Comparison of ENCODE assay signal across 8 mouse cellular contexts in the genomic region with DNA sequence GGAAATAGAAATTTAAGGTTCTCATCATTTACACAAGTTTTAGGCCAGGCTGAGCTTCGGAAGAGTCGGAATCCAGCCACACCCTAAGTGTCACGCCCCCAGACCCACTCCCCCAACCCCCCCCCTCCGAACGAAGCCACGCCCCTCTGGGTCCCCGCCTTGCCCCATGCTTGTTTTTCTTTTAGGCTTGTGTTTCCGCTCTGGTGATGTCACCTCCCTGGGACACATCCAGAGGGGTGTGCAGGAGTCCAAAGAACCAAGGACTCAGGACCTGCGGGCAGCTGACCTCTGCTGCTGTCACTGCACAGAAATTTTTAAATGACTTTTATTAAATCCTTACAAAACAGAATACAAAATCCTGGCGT. TPM values are rescaled to one million over a fixed set of nuclear protein-coding genes. Genes with fewer than 3 reads are reported as not detected.
DNase-seq lines count a peak whose midpoint lies in the region; ATAC-seq lines count a peak whose summit lies in the region.

No protein-coding gene starts in this region.

- peaks cover 48% of the 10 kb centered on the region for H3K36me3 ChIP-seq in midbrain, embryonic 13.5 days
- peaks cover 33% of the 10 kb centered on the region for H3K36me3 ChIP-seq in midbrain, embryonic 16.5 days (ENCODE audit: control insufficient read depth, insufficient read depth, low read length)
- H3K36me3 ChIP-seq in limb, embryonic 12.5 days: peaks cover 47% of the 10 kb centered on the region
- H3K36me3 ChIP-seq in neural tube, embryonic 15.5 days: peaks cover 47% of the 10 kb centered on the region
- peaks cover 34% of the 10 kb centered on the region for H3K36me3 ChIP-seq in forebrain, embryonic 16.5 days (ENCODE audit: control insufficient read depth, insufficient read depth)
- H3K36me3 ChIP-seq in forebrain, embryonic 11.5 days (ENCODE audit: control insufficient read depth, insufficient read depth, low read length): peaks cover 14% of the 10 kb centered on the region

- intact Hi-C loops in heart, postnatal 10 days (cut with DNase I): no loop called here

- H3K4me1 ChIP-seq in midbrain, embryonic 13.5 days (replicated peaks): 0 out of 2 replicates have a peak, but pooled peaks cover 7% of the 10 kb centered on the region
- no peaks in the 10 kb centered on the region for H3K4me1 ChIP-seq in midbrain, embryonic 16.5 days (ENCODE audit: control insufficient read depth, insufficient read depth, low read length)
- H3K4me1 ChIP-seq in limb, embryonic 12.5 days (replicated peaks): peaks cover 30% of the 10 kb centered on the region
- peaks cover 17% of the 10 kb centered on the region; the same call in 1 of the 2 replicates for H3K4me1 ChIP-seq in neural tube, embryonic 15.5 days
- H3K4me1 ChIP-seq in forebrain, embryonic 16.5 days (replicated peaks; ENCODE audit: control insufficient read depth, insufficient read depth, low read length): 0 out of 2 replicates have a peak, but pooled peaks cover 4% of the 10 kb centered on the region
- H3K4me1 ChIP-seq in forebrain, embryonic 11.5 days (replicated peaks; ENCODE audit: control insufficient read depth, insufficient read depth, low read length): peaks cover 2% of the 10 kb centered on the region; the same call in 1 of the 2 replicates

- no peaks in the 10 kb centered on the region for H3K27me3 ChIP-seq in midbrain, embryonic 13.5 days
- H3K27me3 ChIP-seq in midbrain, embryonic 16.5 days (ENCODE audit: control insufficient read depth, insufficient read depth, low read depth, low read length): no peaks in the 10 kb centered on the region
- H3K27me3 ChIP-seq in limb, embryonic 12.5 days: no peaks in the 10 kb centered on the region
- H3K27me3 ChIP-seq in neural tube, embryonic 15.5 days (replicated peaks): no peaks in the 10 kb centered on the region
- H3K27me3 ChIP-seq in forebrain, embryonic 16.5 days (replicated peaks; ENCODE audit: control insufficient read depth, insufficient read depth, low read length): no peaks in the 10 kb centered on the region
- H3K27me3 ChIP-seq in forebrain, embryonic 11.5 days (ENCODE audit: control insufficient read depth, insufficient read depth, low read length): no peaks in the 10 kb centered on the region

- no peak overlapping the region for H3K9ac ChIP-seq in midbrain, embryonic 13.5 days (replicated peaks)
- H3K9ac ChIP-seq in midbrain, embryonic 16.5 days (ENCODE audit: low read depth, low read length): no peak overlapping the region
- no peak overlapping the region for H3K9ac ChIP-seq in limb, embryonic 12.5 days (replicated peaks)
- no peak overlapping the region for H3K9ac ChIP-seq in neural tube, embryonic 15.5 days (replicated peaks)
- no peak overlapping the region for H3K9ac ChIP-seq in forebrain, embryonic 16.5 days (replicated peaks; ENCODE audit: low read depth, low read length)
- no peak overlapping the region for H3K9ac ChIP-seq in forebrain, embryonic 11.5 days (ENCODE audit: low read length)

- no peak overlapping the region for H3K4me3 ChIP-seq in midbrain, embryonic 13.5 days (replicated peaks)
- no peak overlapping the region for H3K4me3 ChIP-seq in midbrain, embryonic 16.5 days (ENCODE audit: low read depth, low read length)
- H3K4me3 ChIP-seq in limb, embryonic 12.5 days (replicated peaks): no peak overlapping the region
- no peak overlapping the region for H3K4me3 ChIP-seq in neural tube, embryonic 15.5 days (replicated peaks)
- no peak overlapping the region for H3K4me3 ChIP-seq in forebrain, embryonic 16.5 days (replicated peaks; ENCODE audit: low read length)
- no peak overlapping the region for H3K4me3 ChIP-seq in forebrain, embryonic 11.5 days (ENCODE audit: low read depth, low read length)

- ATAC-seq in midbrain, embryonic 13.5 days: no peak
- ATAC-seq in midbrain, embryonic 16.5 days: no peak
- no peak for ATAC-seq in limb, embryonic 12.5 days (ENCODE audit: insufficient number of reproducible peaks, insufficient read depth, low FRiP score, low TSS enrichment, low read depth)
- ATAC-seq in neural tube, embryonic 15.5 days (ENCODE audit: low FRiP score): 0 out of 2 replicates have a peak, but pooled peaks have one; percentile 11
- ATAC-seq in forebrain, embryonic 16.5 days: no peak
- no peak; the same call in 1 of the 2 replicates for ATAC-seq in forebrain, embryonic 11.5 days (replicated peaks; ENCODE audit: low FRiP score)

- DNase-seq in embryo, embryonic 10.5 days (ENCODE audit: low spot score): peak; percentile 38
- peak; percentile 91 to 93 for DNase-seq in heart, postnatal 10 days
- no peak for DNase-seq in forebrain, embryonic 11.5 days (ENCODE audit: low spot score)

- 26% methylated on average over 10 of the region's 10 CpGs for WGBS in midbrain, embryonic 13.5 days
- 19% methylated on average over 10 of the region's 10 CpGs for WGBS in midbrain, embryonic 16.5 days
- WGBS in limb, embryonic 12.5 days: 17% methylated on average over 10 of the region's 10 CpGs
- 19% methylated on average over 10 of the region's 10 CpGs for WGBS in neural tube, embryonic 15.5 days
- WGBS in forebrain, embryonic 16.5 days: 23% methylated on average over 10 of the region's 10 CpGs
- WGBS in forebrain, embryonic 11.5 days: 20% methylated on average over 10 of the region's 10 CpGs

- H3K4me2 ChIP-seq in midbrain, embryonic 13.5 days (replicated peaks): no peak overlapping the region
- H3K4me2 ChIP-seq in midbrain, embryonic 16.5 days (ENCODE audit: low read length): no peak overlapping the region
- H3K4me2 ChIP-seq in limb, embryonic 12.5 days: peak overlapping the region; percentile 11
- peak overlapping the region; percentile 40 for H3K4me2 ChIP-seq in neural tube, embryonic 15.5 days
- no peak overlapping the region for H3K4me2 ChIP-seq in forebrain, embryonic 16.5 days (ENCODE audit: low read length)
- no peak overlapping the region for H3K4me2 ChIP-seq in forebrain, embryonic 11.5 days (ENCODE audit: low read depth, low read length, severe bottlenecking)

- H3K9me3 ChIP-seq in midbrain, embryonic 13.5 days: no peaks in the 10 kb centered on the region
- no peaks in the 10 kb centered on the region for H3K9me3 ChIP-seq in midbrain, embryonic 16.5 days (replicated peaks; ENCODE audit: control insufficient read depth, low read length, poor library complexity, severe bottlenecking)
- no peaks in the 10 kb centered on the region for H3K9me3 ChIP-seq in limb, embryonic 12.5 days
- H3K9me3 ChIP-seq in neural tube, embryonic 15.5 days (replicated peaks): no peaks in the 10 kb centered on the region
- no peaks in the 10 kb centered on the region for H3K9me3 ChIP-seq in forebrain, embryonic 16.5 days (ENCODE audit: control insufficient read depth, low read length)
- no peaks in the 10 kb centered on the region for H3K9me3 ChIP-seq in forebrain, embryonic 11.5 days (ENCODE audit: control insufficient read depth, low read length)

- 0 out of 2 replicates have a peak overlapping the region, but pooled peaks have one; percentile 10 for H3K27ac ChIP-seq in midbrain, embryonic 13.5 days
- H3K27ac ChIP-seq in midbrain, embryonic 16.5 days (ENCODE audit: low read length): no peak overlapping the region
- peak overlapping the region; percentile 67 for H3K27ac ChIP-seq in limb, embryonic 12.5 days
- peak overlapping the region; percentile 60; the same call in 1 of the 2 replicates for H3K27ac ChIP-seq in neural tube, embryonic 15.5 days (replicated peaks)
- H3K27ac ChIP-seq in forebrain, embryonic 16.5 days (ENCODE audit: low read length): no peak overlapping the region
- no peak overlapping the region for H3K27ac ChIP-seq in forebrain, embryonic 11.5 days (ENCODE audit: low read depth, low read length)

RNA-seq across cellular contexts. Expression of gene Btbd2, which starts 8.1 kb away (rescaled TPM):
- polyA plus RNA-seq in midbrain, embryonic 13.5 days (2015; fragmentation: Nextera tagmentation; extraction: Ambion mirVana): 60.9 and 80.6 TPM in 2 replicates
- polyA plus RNA-seq in midbrain, embryonic 16.5 days (2015; fragmentation: Nextera tagmentation; extraction: Ambion mirVana): 71.8 and 73.5 TPM in 2 replicates
- 10 to 100 TPM; 42.2 to 46.4 TPM for total RNA-seq in heart, postnatal 10 days (2021)
- polyA plus RNA-seq in limb, embryonic 12.5 days (2016; fragmentation: Nextera tagmentation; extraction: Ambion mirVana): 95.8 and 102 TPM in 2 replicates
- polyA plus RNA-seq in neural tube, embryonic 15.5 days (2015; fragmentation: Nextera tagmentation; extraction: Ambion mirVana): 91.9 and 92.1 TPM in 2 replicates
- 75.2 and 79.7 TPM in 2 replicates for polyA plus RNA-seq in forebrain, embryonic 16.5 days (2015; fragmentation: Nextera tagmentation; extraction: Ambion mirVana)
- 78.3 and 97.3 TPM in 2 replicates for polyA plus RNA-seq in forebrain, embryonic 11.5 days (2014; fragmentation: Nextera tagmentation; extraction: Ambion mirVana)

RNA-seq across cellular contexts. Expression of gene Mknk2, which starts 12.9 kb away (rescaled TPM):
- polyA plus RNA-seq in midbrain, embryonic 13.5 days (2015; fragmentation: Nextera tagmentation; extraction: Ambion mirVana): 49.6 and 60.1 TPM in 2 replicates
- 43.7 and 49.1 TPM in 2 replicates for polyA plus RNA-seq in midbrain, embryonic 16.5 days (2015; fragmentation: Nextera tagmentation; extraction: Ambion mirVana)
- total RNA-seq in heart, postnatal 10 days (2021): 100 to 1,000 TPM; 143 to 159 TPM
- 122 and 124 TPM in 2 replicates for polyA plus RNA-seq in limb, embryonic 12.5 days (2016; fragmentation: Nextera tagmentation; extraction: Ambion mirVana)
- 56.2 and 70.3 TPM in 2 replicates for polyA plus RNA-seq in neural tube, embryonic 15.5 days (2015; fragmentation: Nextera tagmentation; extraction: Ambion mirVana)
- polyA plus RNA-seq in forebrain, embryonic 16.5 days (2015; fragmentation: Nextera tagmentation; extraction: Ambion mirVana): 57.1 and 61.2 TPM in 2 replicates
- polyA plus RNA-seq in forebrain, embryonic 11.5 days (2014; fragmentation: Nextera tagmentation; extraction: Ambion mirVana): 85.1 and 87.0 TPM in 2 replicates

RNA-seq across cellular contexts. Expression of gene Mob3a, which starts 36.8 kb away (rescaled TPM):
- 58.3 and 58.5 TPM in 2 replicates for polyA plus RNA-seq in midbrain, embryonic 13.5 days (2015; fragmentation: Nextera tagmentation; extraction: Ambion mirVana)
- 61.4 and 64.3 TPM in 2 replicates for polyA plus RNA-seq in midbrain, embryonic 16.5 days (2015; fragmentation: Nextera tagmentation; extraction: Ambion mirVana)
- 10 to 100 TPM; 10.1 to 11.3 TPM for total RNA-seq in heart, postnatal 10 days (2021)
- 51.1 and 51.7 TPM in 2 replicates for polyA plus RNA-seq in limb, embryonic 12.5 days (2016; fragmentation: Nextera tagmentation; extraction: Ambion mirVana)
- polyA plus RNA-seq in neural tube, embryonic 15.5 days (2015; fragmentation: Nextera tagmentation; extraction: Ambion mirVana): 53.0 and 58.8 TPM in 2 replicates
- 56.9 and 59.4 TPM in 2 replicates for polyA plus RNA-seq in forebrain, embryonic 16.5 days (2015; fragmentation: Nextera tagmentation; extraction: Ambion mirVana)
- polyA plus RNA-seq in forebrain, embryonic 11.5 days (2014; fragmentation: Nextera tagmentation; extraction: Ambion mirVana): 57.9 and 61.1 TPM in 2 replicates

RNA-seq across cellular contexts. Expression of gene Izumo4, which starts 37.0 kb away (rescaled TPM):
- 37.8 and 39.2 TPM in 2 replicates for polyA plus RNA-seq in midbrain, embryonic 13.5 days (2015; fragmentation: Nextera tagmentation; extraction: Ambion mirVana)
- polyA plus RNA-seq in midbrain, embryonic 16.5 days (2015; fragmentation: Nextera tagmentation; extraction: Ambion mirVana): 44.9 and 49.5 TPM in 2 replicates
- total RNA-seq in heart, postnatal 10 days (2021): 1 to 10 TPM; 2.9 to 4.1 TPM
- 12.5 and 16.5 TPM in 2 replicates for polyA plus RNA-seq in limb, embryonic 12.5 days (2016; fragmentation: Nextera tagmentation; extraction: Ambion mirVana)
- polyA plus RNA-seq in neural tube, embryonic 15.5 days (2015; fragmentation: Nextera tagmentation; extraction: Ambion mirVana): 43.3 and 46.8 TPM in 2 replicates
- 32.5 and 44.1 TPM in 2 replicates for polyA plus RNA-seq in forebrain, embryonic 16.5 days (2015; fragmentation: Nextera tagmentation; extraction: Ambion mirVana)
- polyA plus RNA-seq in forebrain, embryonic 11.5 days (2014; fragmentation: Nextera tagmentation; extraction: Ambion mirVana): 4.8 and 7.2 TPM in 2 replicates

RNA-seq across cellular contexts. Expression of gene Csnk1g2, which starts 42.4 kb away (rescaled TPM):
- 73.8 and 115 TPM in 2 replicates for polyA plus RNA-seq in midbrain, embryonic 13.5 days (2015; fragmentation: Nextera tagmentation; extraction: Ambion mirVana)
- 79.9 and 96.8 TPM in 2 replicates for polyA plus RNA-seq in midbrain, embryonic 16.5 days (2015; fragmentation: Nextera tagmentation; extraction: Ambion mirVana)
- 100 to 1,000 TPM; 137 to 141 TPM for total RNA-seq in heart, postnatal 10 days (2021)
- polyA plus RNA-seq in limb, embryonic 12.5 days (2016; fragmentation: Nextera tagmentation; extraction: Ambion mirVana): 239 and 260 TPM in 2 replicates
- 106 and 118 TPM in 2 replicates for polyA plus RNA-seq in neural tube, embryonic 15.5 days (2015; fragmentation: Nextera tagmentation; extraction: Ambion mirVana)
- 91.3 and 96.9 TPM in 2 replicates for polyA plus RNA-seq in forebrain, embryonic 16.5 days (2015; fragmentation: Nextera tagmentation; extraction: Ambion mirVana)
- 134 TPM in 2 replicates for polyA plus RNA-seq in forebrain, embryonic 11.5 days (2014; fragmentation: Nextera tagmentation; extraction: Ambion mirVana)

Comparison
In these comparisons a context has a peak if more than half of its experiments do, and no peak if none do; other contexts are left out.
1. H3K27ac ChIP-seq: peak in midbrain, embryonic 13.5 days (single experiment), limb, embryonic 12.5 days (single experiment) and neural tube, embryonic 15.5 days (single experiment); none in midbrain, embryonic 16.5 days (single experiment), forebrain, embryonic 16.5 days (single experiment) and forebrain, embryonic 11.5 days (single experiment).
2. H3K4me2 ChIP-seq: peak in limb, embryonic 12.5 days (single experiment) and neural tube, embryonic 15.5 days (single experiment); none in midbrain, embryonic 13.5 days (single experiment), midbrain, embryonic 16.5 days (single experiment), forebrain, embryonic 16.5 days (single experiment) and forebrain, embryonic 11.5 days (single experiment).